Mouse (Mus musculus): ENCODE measurements around the gene Adgrf5.
"Not testable (repeated sequence)": the region's sequence is repeated elsewhere in the genome, so short reads cannot be mapped to it uniquely, and the experiment has no call there.

Adgrf5 gene

GRCm38 (mm10) chr17:43359826-43360619 is at the start of gene Adgrf5:
Gene Adgrf5 (plus strand): TSS chr17:43360451.
- DNase-seq (ENCODE audit: low read depth, low spot score) = no peak

- no peak for DNase-seq (ENCODE audit: low read depth, low spot score)
These were observed 34.1 kb upstream of the Adgrf5 start for GRCm38 (mm10) chr17:43325986-43326671.

GRCm38 (mm10) chr17:43326726-43327700 is 33.2 kb upstream of the Adgrf5 start:
- DNase-seq (ENCODE audit: low read depth, low spot score) = peak; percentile 40

- DNase-seq (ENCODE audit: low read depth, low spot score) = no peak
These were observed 32.4 kb upstream of the Adgrf5 start for GRCm38 (mm10) chr17:43327810-43328209.

GRCm38 (mm10) chr17:43329216-43329615 is 31.0 kb upstream of the Adgrf5 start:
- no peak for DNase-seq (ENCODE audit: low read depth, low spot score)

- DNase-seq (ENCODE audit: low read depth, low spot score) = no peak
These were observed 30.5 kb upstream of the Adgrf5 start for GRCm38 (mm10) chr17:43329761-43330183.

GRCm38 (mm10) chr17:43332686-43333085 is 27.6 kb upstream of the Adgrf5 start:
- DNase-seq (ENCODE audit: low read depth, low spot score) = no peak

GRCm38 (mm10) chr17:43334074-43334473 is 26.2 kb upstream of the Adgrf5 start:
- no peak for DNase-seq (ENCODE audit: low read depth, low spot score)

- DNase-seq (ENCODE audit: low read depth, low spot score) = no peak
These were observed 22.6 kb upstream of the Adgrf5 start for GRCm38 (mm10) chr17:43337643-43338042.

- no peak for DNase-seq (ENCODE audit: low read depth, low spot score)
These were observed 22.0 kb upstream of the Adgrf5 start for GRCm38 (mm10) chr17:43338279-43338678.

GRCm38 (mm10) chr17:43346499-43346898 is 13.8 kb upstream of the Adgrf5 start:
- DNase-seq (ENCODE audit: low read depth, low spot score) = not testable (repeated sequence)

GRCm38 (mm10) chr17:43357902-43358539 is 2.2 kb upstream of the Adgrf5 start:
- DNase-seq (ENCODE audit: low read depth, low spot score) = no peak

GRCm38 (mm10) chr17:43361021-43361420 is 770 bp downstream of the Adgrf5 start:
- no peak for DNase-seq (ENCODE audit: low read depth, low spot score)

GRCm38 (mm10) chr17:43362362-43362761 is 2.1 kb downstream of the Adgrf5 start:
- DNase-seq (ENCODE audit: low read depth, low spot score) = no peak

GRCm38 (mm10) chr17:43362881-43363280 is 2.6 kb downstream of the Adgrf5 start:
- no peak for DNase-seq (ENCODE audit: low read depth, low spot score)

- DNase-seq (ENCODE audit: low read depth, low spot score) = no peak
These were observed 3.7 kb downstream of the Adgrf5 start for GRCm38 (mm10) chr17:43363921-43364320.

- no peak for DNase-seq (ENCODE audit: low read depth, low spot score)
These were observed 5.0 kb downstream of the Adgrf5 start for GRCm38 (mm10) chr17:43365297-43365696.

GRCm38 (mm10) chr17:43366486-43366885 is 6.2 kb downstream of the Adgrf5 start:
- no peak for DNase-seq (ENCODE audit: low read depth, low spot score)

GRCm38 (mm10) chr17:43368171-43368576 is 7.9 kb downstream of the Adgrf5 start:
- no peak for DNase-seq (ENCODE audit: low read depth, low spot score)

- DNase-seq (ENCODE audit: low read depth, low spot score) = no peak
These were observed 12.4 kb downstream of the Adgrf5 start for GRCm38 (mm10) chr17:43372604-43373003.

- no peak for DNase-seq (ENCODE audit: low read depth, low spot score)
These were observed 13.8 kb downstream of the Adgrf5 start for GRCm38 (mm10) chr17:43374020-43374419.

Measured in brain, embryonic 18.5 days (tissue).